Mouse (Mus musculus) MEL (cell line): ENCODE measurements around the gene Dctn5.

Source experiments
- CHD1 ChIP-seq: IDR thresholded peaks from 2 replicates; pipeline ENCODE4 v1.6.1; 2012; ENCODE audit warnings: low read depth, mild to moderate bottlenecking, inconsistent platforms, low read length, improper control_type of control experiment
- CTCF ChIP-seq, 3 experiments: IDR thresholded peaks in 2 of 3; conservative IDR thresholded peaks in 1 of 3; 2 replicates each; pipeline ENCODE4 v1.5.1; 2011 to 2012; ENCODE audit warnings: low read length in 3 of 3, low read depth in 2 of 3, mild to moderate bottlenecking in 2 of 3, improper control_type of control experiment in 1 of 3, inconsistent platforms in 1 of 3, mixed read lengths in 1 of 3, moderate library complexity in 1 of 3; ENCODE audit not compliant: control insufficient read depth in 1 of 3, insufficient read depth in 1 of 3, poor library complexity in 1 of 3, severe bottlenecking in 1 of 3
- ETS1 ChIP-seq: IDR thresholded peaks from 2 replicates; pipeline ENCODE4 v1.6.1; 2012; ENCODE audit warnings: low read depth, mild to moderate bottlenecking, inconsistent platforms, low read length, improper control_type of control experiment, moderate library complexity
- GATA1 ChIP-seq: IDR thresholded peaks from 2 replicates; pipeline ENCODE4 v1.6.1; 2011; ENCODE audit warnings: low read depth, low read length, improper control_type of control experiment
- POLR2A ChIP-seq, 2 experiments: IDR thresholded peaks; 2 replicates each; pipeline ENCODE4 v1.6.1; 2011 to 2012; ENCODE audit warnings: low read length in 2 of 2, mild to moderate bottlenecking in 2 of 2, control low read depth in 1 of 2, improper control_type of control experiment in 1 of 2, low read depth in 1 of 2, moderate library complexity in 1 of 2; ENCODE audit not compliant: control insufficient read depth in 1 of 2, insufficient read depth in 1 of 2, poor library complexity in 1 of 2
- POLR2AphosphoS5 ChIP-seq: IDR thresholded peaks from 2 replicates; pipeline ENCODE4 v1.6.1; 2012; ENCODE audit warnings: low read depth, borderline replicate concordance, mild to moderate bottlenecking, inconsistent platforms, low read length, moderate library complexity, mixed read lengths
- SIN3A ChIP-seq: IDR thresholded peaks from 2 replicates; pipeline ENCODE4 v1.6.1; 2012; ENCODE audit warnings: low read length, improper control_type of control experiment, inconsistent platforms
- TCF12 ChIP-seq: IDR thresholded peaks from 2 replicates; pipeline ENCODE4 v1.6.1; 2014; ENCODE audit warnings: low read depth, mild to moderate bottlenecking, inconsistent platforms, low read length, improper control_type of control experiment, moderate library complexity
- USF1 ChIP-seq: IDR thresholded peaks from 2 replicates; pipeline ENCODE4 v1.6.1; 2014; ENCODE audit warnings: low read depth, mild to moderate bottlenecking, inconsistent platforms, low read length, improper control_type of control experiment, moderate library complexity
- ZC3H11A ChIP-seq: IDR thresholded peaks from 2 replicates; pipeline ENCODE4 v1.6.1; 2012; ENCODE audit warnings: low read depth, mild to moderate bottlenecking, inconsistent platforms, low read length, improper control_type of control experiment
- ZKSCAN1 ChIP-seq: IDR thresholded peaks from 2 replicates; pipeline ENCODE4 v1.6.1; 2012; ENCODE audit warnings: low read depth, mild to moderate bottlenecking, inconsistent platforms, low read length, improper control_type of control experiment, moderate library complexity
- ZMIZ1 ChIP-seq: IDR thresholded peaks from 2 replicates; pipeline ENCODE4 v1.6.1; 2012; ENCODE audit warnings: low read depth, mild to moderate bottlenecking, inconsistent platforms, low read length, improper control_type of control experiment, moderate library complexity
- ZNF384 ChIP-seq: IDR thresholded peaks from 2 replicates; pipeline ENCODE4 v1.6.1; 2012; ENCODE audit warnings: low read depth, mild to moderate bottlenecking, inconsistent platforms, low read length, improper control_type of control experiment

- TF ChIP-seq SIN3A = no peak
- TF ChIP-seq ZKSCAN1 = no peak
- TF ChIP-seq POLR2AphosphoS5 = no peak
- TF ChIP-seq ZC3H11A = no peak
- no peak for TF ChIP-seq ZMIZ1
- no peak for TF ChIP-seq TCF12
- TF ChIP-seq CHD1 = no peak
- TF ChIP-seq CTCF (IDR thresholded peaks at IDR 0.05 in 2 of 3, conservative IDR thresholded peaks at IDR 0.05 in 1 of 3; ENCODE audit: control insufficient read depth in 1 of 3, insufficient read depth in 1 of 3, low read depth in 2 of 3, low read length in 3 of 3, poor library complexity in 1 of 3, severe bottlenecking in 1 of 3) = no peak
- TF ChIP-seq POLR2A (IDR thresholded peaks at IDR 0.05; ENCODE audit: control insufficient read depth in 1 of 2, insufficient read depth in 1 of 2, low read depth in 1 of 2, low read length in 2 of 2, poor library complexity in 1 of 2) = no peak
- TF ChIP-seq USF1 = no peak
- TF ChIP-seq GATA1 = no peak
- TF ChIP-seq ZNF384 = no peak
- no peak for TF ChIP-seq ETS1
These were observed 53.2 kb downstream of the Dctn5 start, which contains the start of gene Ern2 for GRCm38 (mm10) chr7:122186043-122186442.
